Mouse (Mus musculus) kidney, embryonic 15.5 days (tissue): ENCODE data around the gene Cep104. TPM values are rescaled to one million over a fixed set of nuclear protein-coding genes. Genes with fewer than 3 reads are reported as not detected.

Source experiments
- ATAC-seq: fragments of 200-750 bp; cut with Nextera tagmentation; replicated peaks from 2 replicates; pipeline ENCODE4 v1.8.0; 2017; ENCODE audit warnings: moderate TSS enrichment; ENCODE audit not compliant: low FRiP score
- H3K27ac ChIP-seq: fragments of 300-500 bp; sonication (generic); 2 replicates; pipeline ENCODE4 v1.5.1; 2015; ENCODE audit warnings: mild to moderate bottlenecking, inconsistent platforms
- H3K27me3 ChIP-seq: fragments of 300-500 bp; sonication (generic); 2 replicates; pipeline ENCODE4 v1.6.1; 2015; ENCODE audit warnings: inconsistent platforms
- H3K36me3 ChIP-seq: fragments of 300-500 bp; sonication (generic); 2 replicates; pipeline ENCODE4 v1.6.1; 2015; ENCODE audit warnings: inconsistent platforms
- H3K4me1 ChIP-seq: fragments of 300-500 bp; sonication (generic); 2 replicates; pipeline ENCODE4 v1.6.1; 2015; ENCODE audit warnings: inconsistent platforms
- H3K4me2 ChIP-seq: fragments of 300-500 bp; sonication (generic); 2 replicates; pipeline ENCODE4 v1.6.1; 2015; ENCODE audit warnings: moderate library complexity, mild to moderate bottlenecking, inconsistent platforms
- H3K4me3 ChIP-seq: fragments of 300-500 bp; sonication (generic); replicated peaks from 2 replicates; pipeline ENCODE4 v1.5.1; 2015; ENCODE audit warnings: mild to moderate bottlenecking, inconsistent platforms
- H3K9ac ChIP-seq: fragments of 300-500 bp; sonication (generic); 2 replicates; pipeline ENCODE4 v1.6.1; 2015; ENCODE audit warnings: mild to moderate bottlenecking, inconsistent platforms
- H3K9me3 ChIP-seq: fragments of 300-500 bp; sonication (generic); replicated peaks from 2 replicates; pipeline ENCODE4 v1.6.1; 2016; ENCODE audit warnings: inconsistent platforms
- WGBS: fragments of 180-500 bp; shearing (Covaris S2); methylation state at CpG from one replicate; pipeline ENCODE4 v1.1.7; 2015; ENCODE audit warnings: mixed read lengths; 5-methylcytosine and 5-hydroxymethylcytosine counted together
- polyA plus RNA-seq: library from polyadenylated mRNA; unstranded; fragments of >200 nt; fragmentation: Nextera tagmentation; extraction: Ambion mirVana; gene quantifications from 2 replicates; pipeline ENCODE4 v1.2.1, GENCODE M21; 2015

Cep104 gene
- polyA plus RNA-seq, 1 experiment from 2014 or later, result 16.7 TPM

DNA sequence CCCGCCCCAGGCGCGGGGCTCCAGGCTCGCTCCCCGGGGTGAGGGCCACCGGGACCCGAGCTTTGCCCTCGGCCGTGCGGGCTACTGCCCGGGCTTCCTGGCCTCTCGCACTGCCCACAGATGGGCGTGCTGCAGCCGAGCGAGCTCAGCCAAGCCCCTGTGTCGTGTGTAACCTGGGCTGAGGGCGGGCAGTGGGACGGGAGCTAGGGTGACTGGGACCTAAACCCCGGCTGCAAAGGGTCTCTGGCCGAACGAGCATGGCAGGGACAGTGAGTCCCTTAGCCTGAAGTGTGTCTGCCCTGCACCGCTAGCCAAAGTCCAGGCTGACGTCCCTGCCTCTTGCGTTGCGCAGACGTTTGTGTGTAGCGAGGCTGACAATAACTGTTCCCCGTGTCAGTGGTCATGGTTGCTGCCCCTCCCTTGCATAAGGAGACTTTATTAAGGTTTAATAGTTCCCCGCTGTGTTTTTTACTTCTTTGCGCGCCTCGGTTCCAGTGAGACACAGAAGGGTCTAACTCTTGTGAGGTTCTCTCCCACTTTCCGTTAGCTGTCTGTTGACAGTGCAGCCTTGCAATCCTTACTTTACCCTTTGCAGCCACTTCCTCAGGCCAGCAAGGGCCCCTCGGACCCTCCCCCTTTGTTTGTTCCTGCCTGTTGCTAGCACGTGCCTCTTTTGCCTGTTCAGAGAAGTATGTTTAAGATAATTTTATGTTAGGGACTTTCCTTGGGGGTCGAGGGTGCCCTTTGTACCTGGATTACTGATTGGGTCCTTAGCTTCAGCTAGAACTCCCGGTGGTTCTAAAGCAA is 17.3 kb upstream of the Cep104 start:
- H3K4me1 ChIP-seq, result peaks cover 17% of the 10 kb centered on the region
- H3K9ac ChIP-seq, result peak overlapping the region; percentile 91
- under 1% methylated on average over 33 of the region's 37 CpGs for WGBS
- peaks cover 6% of the 10 kb centered on the region; the same call in 1 of the 2 replicates for H3K27me3 ChIP-seq
- ATAC-seq, result peak; percentile 78
- H3K9me3 ChIP-seq, result no peaks in the 10 kb centered on the region
- H3K4me3 ChIP-seq, result peak overlapping the region; percentile 83
- peak overlapping the region; percentile 65 for H3K4me2 ChIP-seq
- H3K27ac ChIP-seq, result peak overlapping the region; percentile 94
- peaks cover 33% of the 10 kb centered on the region for H3K36me3 ChIP-seq

DNA sequence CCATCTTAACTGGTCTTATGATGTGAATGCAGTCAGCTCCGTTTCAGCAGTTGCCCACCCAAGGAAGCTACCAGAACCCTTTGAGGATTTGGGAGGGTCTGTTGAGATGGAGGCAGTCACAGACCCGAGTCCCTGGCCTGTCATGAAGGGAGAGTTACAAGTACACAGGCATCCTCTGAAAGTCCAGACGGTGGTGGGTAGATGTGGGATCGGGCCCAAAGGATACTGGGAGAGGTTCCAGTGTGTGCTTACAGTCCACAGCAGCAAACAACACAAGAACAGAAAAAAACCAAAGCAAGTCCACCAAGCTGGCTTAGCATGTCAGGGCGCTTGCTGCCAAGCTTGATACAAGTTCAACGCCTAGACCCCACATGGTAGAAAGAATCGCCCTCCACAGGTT is 12.4 kb upstream of the Cep104 start:
- ATAC-seq, result no peak
- Histone ChIP-seq H3K9me3 (no peaks in the 10 kb centered on the region), H3K36me3 (peaks cover 79% of the 10 kb centered on the region), H3K4me2 (no peak overlapping the region), H3K4me3 (no peak overlapping the region), H3K27ac (no peak overlapping the region), H3K27me3 (no peaks in the 10 kb centered on the region), H3K4me1 (peaks cover 13% of the 10 kb centered on the region), H3K9ac (no peak overlapping the region)
- WGBS, result 88% methylated on average over 7 of the region's 7 CpGs

DNA sequence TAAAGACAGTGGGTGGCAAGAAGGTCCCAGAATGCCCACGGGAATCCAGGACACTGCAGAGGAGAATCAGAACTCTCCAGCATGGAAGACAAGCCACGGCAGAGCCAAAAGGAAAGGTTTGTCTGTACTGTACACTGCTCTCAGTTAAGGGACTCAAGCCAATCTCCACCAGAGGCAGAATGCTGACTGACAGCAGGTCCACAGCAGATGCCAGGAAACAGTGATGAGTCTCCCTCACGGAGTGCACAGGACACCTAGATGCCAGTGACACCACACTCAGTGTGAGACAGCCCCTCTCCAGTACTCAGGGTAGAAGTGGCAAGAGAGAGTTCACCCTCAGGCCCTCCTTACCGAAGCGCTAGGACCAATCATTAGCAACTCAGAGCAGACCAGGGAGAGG is 8.3 kb upstream of the Cep104 start:
- Histone ChIP-seq H3K4me1 (no peaks in the 10 kb centered on the region), H3K36me3 (peaks cover 86% of the 10 kb centered on the region), H3K9ac (no peak overlapping the region), H3K27ac (no peak overlapping the region), H3K27me3 (no peaks in the 10 kb centered on the region), H3K9me3 (no peaks in the 10 kb centered on the region), H3K4me2 (no peak overlapping the region), H3K4me3 (no peak overlapping the region)
- ATAC-seq, result no peak
- WGBS, result 86% methylated on average over 5 of the region's 5 CpGs

DNA sequence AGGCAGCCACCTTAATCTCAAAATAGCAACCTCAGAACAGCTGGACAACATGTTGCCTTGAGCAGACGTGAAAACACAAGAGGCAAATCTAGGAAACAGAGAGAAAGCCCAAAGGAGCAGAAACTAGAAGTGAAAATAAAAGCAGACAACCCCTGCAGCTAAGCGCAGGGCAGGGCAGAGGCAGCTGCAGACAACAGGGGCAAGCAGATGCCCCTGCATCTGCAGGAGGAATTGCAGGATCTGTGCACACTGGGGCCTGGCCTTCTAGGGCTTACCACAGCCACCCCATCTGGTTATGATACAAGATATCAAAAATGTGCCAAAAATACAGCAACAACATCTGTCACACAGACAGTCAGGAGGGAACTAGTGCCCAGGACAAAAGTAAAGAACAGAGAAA is 7.4 kb upstream of the Cep104 start:
- Histone ChIP-seq H3K9me3 (no peaks in the 10 kb centered on the region), H3K36me3 (peaks cover 79% of the 10 kb centered on the region), H3K27me3 (no peaks in the 10 kb centered on the region), H3K9ac (no peak overlapping the region), H3K4me2 (no peak overlapping the region), H3K4me3 (no peak overlapping the region), H3K27ac (no peak overlapping the region), H3K4me1 (no peaks in the 10 kb centered on the region)
- WGBS, result 83% methylated on average over 2 of the region's 2 CpGs
- no peak for ATAC-seq

DNA sequence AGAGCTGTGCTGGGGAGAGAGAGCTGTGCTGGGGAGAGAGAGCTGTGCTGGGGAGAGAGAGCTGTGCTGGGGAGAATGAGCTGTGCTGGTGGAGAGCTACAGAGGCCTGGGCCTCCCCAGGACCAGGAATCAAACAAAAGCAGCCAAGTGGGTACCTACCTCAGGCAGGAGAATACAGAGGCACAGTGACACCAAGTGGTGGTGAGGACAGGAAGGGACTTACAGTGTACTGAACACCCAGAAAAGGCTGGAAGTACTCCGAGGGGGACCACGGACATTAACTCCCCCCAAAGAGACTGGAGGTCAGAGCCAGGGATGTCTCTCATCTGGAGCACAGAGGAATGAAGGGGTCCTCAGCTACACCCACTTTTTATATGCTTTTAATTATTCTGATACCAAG is 6.9 kb upstream of the Cep104 start:
- no peak overlapping the region for H3K27ac ChIP-seq
- WGBS, result 76% methylated on average over 2 of the region's 2 CpGs
- H3K4me3 ChIP-seq, result no peak overlapping the region
- ATAC-seq, result no peak
- no peaks in the 10 kb centered on the region for H3K9me3 ChIP-seq
- H3K4me2 ChIP-seq, result no peak overlapping the region
- peaks cover 74% of the 10 kb centered on the region for H3K36me3 ChIP-seq
- no peaks in the 10 kb centered on the region for H3K4me1 ChIP-seq
- H3K9ac ChIP-seq, result no peak overlapping the region
- H3K27me3 ChIP-seq, result no peaks in the 10 kb centered on the region

DNA sequence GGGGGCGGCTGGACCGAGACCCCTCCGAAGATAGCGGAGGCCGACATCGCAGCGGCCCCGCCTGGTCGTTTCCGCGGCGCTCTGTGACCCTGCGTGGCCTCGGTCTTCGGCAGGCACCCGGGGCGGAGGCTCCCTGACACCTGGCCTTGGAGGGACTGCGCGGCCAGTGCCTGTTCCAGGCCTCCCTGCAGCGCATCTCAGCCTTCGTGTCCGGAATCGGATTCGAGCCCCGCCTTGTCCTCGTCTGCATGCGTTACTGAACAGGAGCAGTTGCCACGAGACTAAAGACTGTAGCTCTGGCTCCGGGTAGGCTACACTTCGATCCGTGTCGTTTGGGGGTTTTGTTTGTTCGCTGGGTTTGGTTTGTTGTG is 283 bp downstream of the Cep104 start:
- WGBS, result under 1% methylated on average over 33 of the region's 33 CpGs
- Histone ChIP-seq H3K9me3 (no peaks in the 10 kb centered on the region), H3K36me3 (peaks cover 34% of the 10 kb centered on the region), H3K4me3 (peak overlapping the region; percentile 78), H3K27ac (peak overlapping the region; percentile 39; the same call in 1 of the 2 replicates), H3K4me1 (peaks cover 23% of the 10 kb centered on the region), H3K4me2 (peak overlapping the region; percentile 95), H3K27me3 (no peaks in the 10 kb centered on the region), H3K9ac (peak overlapping the region; percentile 81)
- ATAC-seq, result peak; percentile 76

DNA sequence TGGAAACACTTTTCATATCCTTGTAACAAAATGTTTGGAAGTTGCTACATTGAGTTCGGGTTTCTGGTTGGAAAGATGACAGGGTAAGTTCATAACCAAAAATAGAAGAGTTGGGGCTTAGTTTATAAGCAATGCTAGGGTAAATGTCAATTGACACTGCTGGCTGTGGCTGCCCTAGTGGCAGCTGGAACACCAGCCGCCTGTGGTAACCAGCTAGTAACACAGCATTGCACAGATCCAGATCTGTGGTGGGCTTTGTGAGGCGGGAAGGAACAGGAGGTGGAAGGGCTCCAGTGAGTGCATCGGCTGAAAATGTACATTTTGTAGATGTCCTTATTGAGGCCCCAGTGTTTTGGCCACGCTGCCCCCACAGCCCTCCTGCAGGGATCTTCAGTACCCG is 774 bp downstream of the Cep104 start:
- Histone ChIP-seq H3K4me3 (peak overlapping the region; percentile 78), H3K4me1 (peaks cover 23% of the 10 kb centered on the region), H3K27me3 (no peaks in the 10 kb centered on the region), H3K9me3 (no peaks in the 10 kb centered on the region), H3K27ac (no peak overlapping the region), H3K4me2 (peak overlapping the region; percentile 95), H3K9ac (peak overlapping the region; percentile 81), H3K36me3 (peaks cover 34% of the 10 kb centered on the region)
- no peak for ATAC-seq
- WGBS, result 42% methylated on average over 6 of the region's 6 CpGs

DNA sequence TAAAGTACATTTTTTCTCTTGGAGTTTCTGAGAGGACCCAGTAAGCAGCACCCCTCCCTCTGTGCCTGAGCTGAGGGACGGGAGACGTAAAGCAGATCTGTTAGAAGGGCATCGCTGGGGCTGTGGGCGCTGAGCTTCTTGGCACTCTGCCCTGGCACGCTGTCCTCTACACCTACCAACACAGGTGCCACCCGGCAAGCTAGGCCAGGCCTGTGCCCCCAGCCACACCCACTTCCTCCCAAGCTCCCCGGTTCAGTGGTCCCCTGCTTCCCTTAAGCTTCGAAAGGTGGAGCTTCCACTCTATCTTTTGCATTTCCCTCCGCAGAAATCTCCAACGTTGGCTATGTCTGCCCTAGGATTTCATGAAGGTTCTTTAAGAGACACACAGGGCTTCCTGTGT is 4.2 kb downstream of the Cep104 start:
- Histone ChIP-seq H3K4me1 (peaks cover 14% of the 10 kb centered on the region), H3K9ac (no peak overlapping the region), H3K4me3 (no peak overlapping the region), H3K4me2 (no peak overlapping the region), H3K9me3 (no peaks in the 10 kb centered on the region), H3K27ac (no peak overlapping the region), H3K36me3 (peaks cover 56% of the 10 kb centered on the region), H3K27me3 (no peaks in the 10 kb centered on the region)
- WGBS, result 88% methylated on average over 10 of the region's 10 CpGs
- no peak for ATAC-seq

DNA sequence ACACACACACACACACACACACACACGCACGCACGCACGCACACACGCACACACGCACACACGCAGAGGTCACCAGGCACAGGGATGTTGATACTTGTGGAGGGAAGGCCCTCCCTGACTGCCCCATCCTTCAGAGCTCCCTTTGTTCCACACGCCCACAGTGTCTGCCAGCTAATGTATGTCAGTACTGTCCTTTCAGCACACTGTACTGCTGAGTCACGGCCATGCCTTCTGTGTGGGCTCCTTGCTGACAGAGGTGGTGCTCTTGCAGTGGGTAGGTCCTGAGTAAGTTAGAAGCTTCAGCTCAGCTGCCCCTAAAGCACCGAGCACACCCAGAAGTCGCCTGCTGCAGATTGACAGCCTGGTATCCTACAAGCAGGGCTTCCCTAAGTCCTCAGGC is 5.5 kb downstream of the Cep104 start:
- ATAC-seq, result no peak
- Histone ChIP-seq H3K4me1 (peaks cover 13% of the 10 kb centered on the region), H3K36me3 (peaks cover 69% of the 10 kb centered on the region), H3K27me3 (no peaks in the 10 kb centered on the region), H3K9me3 (no peaks in the 10 kb centered on the region), H3K4me3 (no peak overlapping the region), H3K4me2 (no peak overlapping the region), H3K9ac (no peak overlapping the region), H3K27ac (no peak overlapping the region)
- 91% methylated on average over 11 of the region's 11 CpGs for WGBS

DNA sequence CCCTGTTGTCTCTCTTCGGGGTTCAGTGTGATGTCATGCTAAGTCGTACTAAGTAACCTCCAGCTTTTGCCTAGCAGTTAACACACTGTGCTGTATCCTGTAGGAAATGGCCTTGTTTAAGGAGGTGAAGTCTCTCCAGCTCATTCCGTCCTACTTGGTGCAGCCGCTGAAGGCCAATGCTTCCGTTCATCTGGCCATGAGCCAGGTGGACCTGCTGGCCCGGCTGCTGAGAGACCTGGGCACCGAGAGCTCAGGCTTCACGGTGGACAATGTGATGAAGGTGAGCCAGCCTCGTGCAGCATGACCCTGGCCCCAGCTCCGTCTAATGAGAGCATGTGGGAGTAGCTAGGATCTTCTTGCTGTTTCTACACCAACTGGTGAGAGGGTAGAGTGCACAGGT is 17.7 kb downstream of the Cep104 start:
- Histone ChIP-seq H3K4me3 (no peak overlapping the region), H3K36me3 (peaks cover 94% of the 10 kb centered on the region), H3K4me1 (no peaks in the 10 kb centered on the region), H3K4me2 (no peak overlapping the region), H3K9me3 (no peaks in the 10 kb centered on the region), H3K27ac (no peak overlapping the region), H3K9ac (no peak overlapping the region), H3K27me3 (no peaks in the 10 kb centered on the region)
- 88% methylated on average over 10 of the region's 10 CpGs for WGBS
- no peak for ATAC-seq

DNA sequence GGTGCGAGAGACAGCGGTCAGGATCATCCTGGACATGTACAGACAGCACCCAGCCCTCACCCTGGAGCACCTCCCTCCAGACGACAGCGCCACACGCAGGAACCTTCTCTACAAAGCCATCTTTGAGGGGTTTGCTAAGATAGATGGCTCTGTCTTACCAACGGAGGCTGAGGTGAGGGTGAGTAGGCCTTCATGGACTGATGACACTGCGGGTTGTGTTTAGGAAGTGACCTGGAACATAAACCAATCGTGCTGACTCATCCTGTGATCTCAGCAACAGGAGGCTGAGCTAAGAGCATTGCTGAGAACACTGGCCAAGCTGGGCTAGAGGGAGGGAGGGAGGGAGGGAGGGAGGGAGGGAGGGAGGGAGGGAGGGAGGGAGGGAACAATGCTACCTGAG is 18.5 kb downstream of the Cep104 start:
- Histone ChIP-seq H3K9ac (no peak overlapping the region), H3K4me3 (no peak overlapping the region), H3K27ac (no peak overlapping the region), H3K4me1 (no peaks in the 10 kb centered on the region), H3K9me3 (no peaks in the 10 kb centered on the region), H3K4me2 (no peak overlapping the region), H3K36me3 (peaks cover 94% of the 10 kb centered on the region), H3K27me3 (no peaks in the 10 kb centered on the region)
- no peak for ATAC-seq
- WGBS, result 91% methylated on average over 8 of the region's 8 CpGs

DNA sequence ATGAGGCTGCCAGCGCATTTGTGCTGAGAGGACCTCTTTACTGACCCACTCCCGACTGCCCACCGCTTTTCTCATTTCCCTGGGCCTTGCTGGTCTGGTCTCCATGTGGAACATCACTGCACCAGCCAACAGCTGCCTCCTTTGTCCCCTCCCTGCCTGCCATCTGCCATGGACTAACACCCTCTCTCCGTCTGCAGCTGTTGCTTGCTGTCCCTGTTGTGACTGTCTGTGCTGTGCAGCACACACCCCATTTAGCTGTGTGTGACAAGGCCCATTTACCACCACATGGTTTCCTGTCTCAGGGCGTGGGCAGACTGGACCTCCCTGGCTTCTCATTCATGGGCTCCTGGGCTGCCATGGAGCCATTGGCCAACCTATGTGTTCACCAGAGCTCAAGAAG is 30.5 kb downstream of the Cep104 start:
- no peaks in the 10 kb centered on the region for H3K27me3 ChIP-seq
- H3K4me1 ChIP-seq, result no peaks in the 10 kb centered on the region
- peaks cover 56% of the 10 kb centered on the region for H3K36me3 ChIP-seq
- H3K4me3 ChIP-seq, result no peak overlapping the region
- no peak overlapping the region for H3K4me2 ChIP-seq
- H3K9me3 ChIP-seq, result no peaks in the 10 kb centered on the region
- ATAC-seq, result no peak
- H3K9ac ChIP-seq, result no peak overlapping the region
- WGBS, result 92% methylated on average over 5 of the region's 5 CpGs
- H3K27ac ChIP-seq, result no peak overlapping the region

DNA sequence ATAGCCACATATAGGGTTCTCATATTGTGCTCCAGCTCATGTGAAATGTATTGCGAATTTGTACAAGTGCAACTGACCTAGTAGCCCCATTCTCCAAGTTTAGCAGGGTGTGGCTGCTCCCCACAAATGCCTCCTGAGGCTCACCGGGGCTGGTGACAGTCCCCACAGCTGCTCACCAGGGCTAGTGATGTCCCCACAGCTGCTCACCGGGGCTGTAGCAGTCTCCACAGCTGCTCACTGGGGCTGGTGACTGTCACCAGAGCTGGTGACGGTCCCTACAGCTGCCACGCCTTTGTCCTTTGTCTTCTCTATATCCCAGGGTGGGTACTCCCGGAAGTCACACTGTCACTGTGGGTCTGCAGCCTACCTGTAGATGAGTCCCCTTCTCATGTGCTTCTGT is 31.3 kb downstream of the Cep104 start:
- Histone ChIP-seq H3K27me3 (no peaks in the 10 kb centered on the region), H3K9ac (no peak overlapping the region), H3K4me2 (no peak overlapping the region), H3K36me3 (peaks cover 56% of the 10 kb centered on the region), H3K4me3 (no peak overlapping the region), H3K27ac (no peak overlapping the region), H3K9me3 (no peaks in the 10 kb centered on the region), H3K4me1 (peaks cover 5% of the 10 kb centered on the region)
- 89% methylated on average over 6 of the region's 6 CpGs for WGBS
- no peak for ATAC-seq
